Mouse (Mus musculus) urinary bladder, postnatal 14 days (tissue): Measurements from ENCODE around the gene Teddm1a.
A peak's percentile ranks its signal among the peaks of the same experiment; 100 is the strongest.

Source experiments
- DNase-seq: peaks from one replicate; pipeline ENCODE4 v3.0.0; 2021; ENCODE audit warnings: low spot score

The Teddm1a gene

DNA sequence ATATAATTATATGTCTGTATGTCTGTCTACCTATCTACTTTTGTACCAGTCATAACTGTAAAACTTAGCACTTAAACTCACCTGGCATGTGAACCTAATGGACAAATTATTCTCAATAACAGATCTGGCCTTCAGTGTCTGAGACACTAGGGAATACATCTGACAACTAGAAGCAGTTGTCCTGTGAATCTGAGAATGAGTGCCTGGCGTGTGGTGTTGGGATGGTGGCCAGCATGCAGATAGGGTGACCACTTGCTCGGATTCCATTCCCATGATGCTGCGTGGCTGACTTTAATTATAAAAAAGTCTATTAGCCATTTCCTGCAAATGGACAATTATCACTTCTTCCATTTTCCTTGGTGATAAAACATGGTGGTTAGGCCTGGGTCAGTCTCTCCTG, 14.3 kb downstream of the Teddm1a start:
- DNase-seq = no peak

- DNase-seq = no peak
These were observed 16.7 kb downstream of the Teddm1a start for GRCm38 (mm10) chr1:153908208-153908607.

DNA sequence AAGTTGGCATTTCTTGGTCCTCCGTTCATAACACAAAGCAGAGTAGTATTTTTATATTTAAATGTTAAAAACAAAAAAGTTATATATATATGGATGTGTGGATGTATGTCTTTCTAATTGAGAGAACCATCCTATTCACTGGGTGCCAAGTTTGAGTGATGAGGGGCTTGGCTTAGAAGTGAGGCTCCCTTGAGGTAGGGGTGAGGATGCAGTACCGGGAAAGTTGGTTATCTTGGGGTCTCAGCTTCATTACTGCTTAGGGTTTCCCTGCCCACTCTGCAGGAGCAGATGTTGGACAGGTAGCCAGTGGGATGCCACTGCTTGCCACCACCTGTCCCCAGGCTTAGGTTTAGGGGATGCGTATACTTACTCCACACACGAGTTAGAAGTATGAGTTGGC, 17.2 kb downstream of the Teddm1a start:
- DNase-seq = no peak

DNA sequence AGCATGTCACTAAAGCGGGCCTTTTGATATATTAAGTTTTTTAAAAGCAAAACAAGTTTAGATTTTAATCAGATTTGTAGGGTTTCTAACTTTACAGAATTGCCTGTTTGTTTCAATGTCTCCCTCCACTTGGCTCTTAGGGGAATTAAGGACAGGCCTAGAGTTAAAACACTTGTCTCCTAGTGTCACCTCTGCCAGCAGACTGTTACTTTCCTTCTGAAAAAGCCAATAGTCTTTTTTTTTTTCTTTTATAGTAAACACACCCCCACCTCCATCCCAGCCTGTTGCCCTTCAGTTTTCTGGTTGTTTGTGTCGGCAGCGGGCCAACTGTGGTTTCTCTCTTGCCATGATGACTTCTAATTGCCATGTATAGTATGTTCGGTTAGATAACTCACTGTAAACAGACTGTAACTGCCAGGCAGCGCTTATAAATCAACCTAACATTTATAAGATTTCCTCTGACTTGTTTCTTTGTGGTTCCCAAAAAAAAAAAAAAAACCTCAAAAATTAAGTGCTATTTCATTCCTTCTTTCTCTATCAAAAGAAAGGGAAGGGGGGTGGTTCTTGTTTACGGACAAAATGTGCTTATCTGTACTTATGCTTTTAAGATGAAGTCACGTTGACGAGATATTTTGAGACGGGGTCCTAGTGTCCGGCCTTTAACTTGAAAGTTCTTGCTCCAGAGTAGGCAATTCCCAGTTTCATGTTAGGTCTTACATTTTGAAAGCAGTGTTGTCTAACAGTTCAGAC, 17.8 kb downstream of the Teddm1a start:
- DNase-seq = peak; percentile 66

GRCm38 (mm10) chr1:153909963-153910291, 18.4 kb downstream of the Teddm1a start:
- no peak for DNase-seq

- DNase-seq = no peak
These were observed 18.9 kb downstream of the Teddm1a start for GRCm38 (mm10) chr1:153910423-153910822.

DNA sequence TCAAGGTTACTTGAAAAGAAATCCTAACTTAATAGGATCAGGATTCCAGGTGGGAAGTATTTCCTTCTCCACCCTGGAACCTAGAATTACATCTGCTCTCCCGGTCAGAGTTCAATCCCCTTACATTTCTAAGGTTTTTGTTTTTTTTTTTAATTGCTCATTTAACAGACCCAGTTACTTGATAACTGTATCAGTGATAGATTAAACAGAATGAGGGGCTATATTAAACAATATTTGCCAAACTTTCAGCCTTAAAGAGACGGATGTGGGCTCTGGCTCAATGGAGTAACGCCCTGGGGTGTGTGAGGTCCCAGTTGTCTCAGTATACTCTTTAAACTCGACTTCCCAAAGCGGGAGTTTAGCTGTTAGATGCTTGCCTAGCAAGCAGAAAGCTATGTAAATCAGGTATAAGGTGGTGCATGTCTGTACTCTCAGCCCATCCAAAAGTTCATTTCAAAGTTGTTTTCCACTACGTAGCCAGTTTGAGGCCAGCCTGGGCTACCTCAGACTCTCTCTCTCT, 19.8 kb downstream of the Teddm1a start:
- DNase-seq = no peak

- DNase-seq = no peak
These were observed 22.3 kb downstream of the Teddm1a start for GRCm38 (mm10) chr1:153913869-153914268.

DNA sequence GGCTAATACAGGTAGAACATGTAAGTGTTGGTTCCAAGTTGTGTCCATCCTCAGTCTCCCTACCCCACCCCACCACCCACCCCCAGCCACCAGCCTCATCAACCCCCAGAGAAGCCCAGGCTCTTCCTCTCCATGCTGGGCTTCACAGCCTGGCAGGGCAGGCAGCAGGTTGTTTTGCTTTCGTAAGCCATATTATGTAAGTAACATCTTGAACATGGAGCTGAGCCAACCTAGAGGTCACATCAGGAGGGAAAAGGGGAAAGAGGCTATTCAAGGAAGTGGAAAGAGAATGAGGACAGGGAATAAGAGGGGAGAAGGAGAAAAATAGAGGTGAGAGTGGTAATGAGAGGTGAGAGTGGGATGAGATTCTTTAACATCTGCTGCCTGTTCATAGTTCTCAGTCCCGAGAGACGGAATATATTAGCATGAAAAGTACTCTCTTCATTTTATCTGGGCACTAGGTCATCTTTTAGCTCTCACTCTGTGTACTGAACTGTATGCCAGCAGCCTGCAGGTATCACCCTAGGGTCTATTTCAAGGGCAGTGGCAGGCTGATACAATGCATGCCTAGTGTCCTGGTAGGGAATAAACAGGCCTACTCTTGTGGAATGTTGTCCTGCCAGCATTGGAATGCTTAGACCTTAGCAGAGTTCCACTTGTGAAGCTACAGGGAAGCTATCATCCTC, 27.1 kb downstream of the Teddm1a start:
- DNase-seq = no peak

DNA sequence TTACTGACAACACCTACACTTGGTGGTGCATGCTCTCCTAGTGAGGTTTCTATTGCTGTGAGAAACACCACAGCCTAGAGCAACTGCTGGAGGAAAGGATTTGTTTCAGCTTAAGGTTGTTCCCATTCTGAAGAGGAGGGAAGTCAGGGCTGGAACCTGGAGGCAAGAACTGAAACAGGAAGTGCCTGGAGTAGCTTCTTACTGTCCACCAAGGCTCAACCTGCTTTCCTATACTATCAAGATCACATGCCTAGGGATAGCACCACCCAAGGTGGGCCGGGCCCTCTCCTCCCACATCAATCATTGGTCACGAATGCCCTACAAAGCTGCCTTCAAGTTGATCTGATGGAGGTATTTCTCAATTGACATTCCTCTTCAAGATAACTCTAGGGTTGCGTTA, 30.1 kb downstream of the Teddm1a start:
- DNase-seq = no peak

- no peak for DNase-seq
These were observed 31.1 kb downstream of the Teddm1a start for GRCm38 (mm10) chr1:153922571-153923021.

- peak; percentile 46 for DNase-seq
These were observed 33.1 kb downstream of the Teddm1a start for GRCm38 (mm10) chr1:153924395-153925385.

DNA sequence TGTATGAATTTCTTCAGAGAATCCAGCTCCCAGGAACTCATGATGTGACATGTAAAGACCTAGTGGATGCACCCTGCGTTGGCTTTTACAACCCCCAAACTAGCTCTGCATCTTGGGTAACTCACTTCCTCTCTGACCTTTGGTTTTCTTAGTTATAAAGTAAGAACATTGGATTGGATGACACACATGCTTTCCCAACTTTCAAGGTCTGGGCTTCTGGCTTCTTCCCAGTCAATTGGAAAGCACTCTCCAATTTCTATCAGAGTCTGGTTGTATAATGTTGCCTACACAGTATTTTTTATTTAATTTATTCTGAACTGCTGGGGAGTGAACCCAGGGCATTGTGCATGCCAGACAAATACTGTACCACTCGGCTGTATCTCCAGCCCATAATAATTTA, 38.9 kb downstream of the Teddm1a start:
- DNase-seq = no peak

DNA sequence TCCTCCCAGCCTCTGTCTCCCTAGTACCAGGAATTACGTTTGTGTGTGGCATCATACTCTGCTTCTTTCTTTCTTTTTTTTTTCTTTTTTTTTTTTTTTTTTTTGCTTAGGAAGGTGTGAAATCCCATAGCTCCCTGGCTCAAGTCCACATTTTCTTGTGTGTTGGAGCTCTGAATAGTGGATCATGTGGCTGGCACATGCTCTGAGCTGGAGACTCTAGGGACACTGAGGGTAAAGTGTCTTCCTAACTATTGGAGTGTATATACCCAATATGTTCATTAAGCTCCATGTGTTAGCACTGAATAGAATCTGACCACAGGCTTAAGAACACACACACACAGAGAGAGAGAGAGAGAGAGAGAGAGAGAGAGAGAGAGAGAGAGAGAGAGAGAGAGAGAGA, 42.2 kb downstream of the Teddm1a start:
- no peak for DNase-seq

- DNase-seq = no peak
These were observed 44.4 kb downstream of the Teddm1a start for GRCm38 (mm10) chr1:153935844-153936380.

DNA sequence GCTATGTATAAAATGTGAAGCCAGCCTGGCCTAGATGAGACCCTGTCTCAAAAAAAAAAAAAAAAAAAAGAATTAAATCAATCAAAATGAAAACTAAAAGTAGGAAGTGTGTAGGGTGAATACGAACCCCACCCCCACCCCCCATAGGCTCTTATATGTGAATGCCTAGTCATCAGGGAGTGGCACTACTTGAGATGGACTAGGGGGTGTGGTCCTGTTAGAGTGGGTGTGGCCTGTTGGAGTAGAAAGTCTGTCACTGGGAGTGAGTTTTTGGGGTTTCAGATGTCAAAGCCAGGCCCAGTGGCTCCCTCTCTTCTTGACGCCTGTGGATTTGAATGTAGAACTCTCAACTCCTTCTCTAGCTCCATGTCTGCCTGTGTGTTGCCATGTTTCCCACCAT, 45.5 kb downstream of the Teddm1a start:
- no peak for DNase-seq

DNA sequence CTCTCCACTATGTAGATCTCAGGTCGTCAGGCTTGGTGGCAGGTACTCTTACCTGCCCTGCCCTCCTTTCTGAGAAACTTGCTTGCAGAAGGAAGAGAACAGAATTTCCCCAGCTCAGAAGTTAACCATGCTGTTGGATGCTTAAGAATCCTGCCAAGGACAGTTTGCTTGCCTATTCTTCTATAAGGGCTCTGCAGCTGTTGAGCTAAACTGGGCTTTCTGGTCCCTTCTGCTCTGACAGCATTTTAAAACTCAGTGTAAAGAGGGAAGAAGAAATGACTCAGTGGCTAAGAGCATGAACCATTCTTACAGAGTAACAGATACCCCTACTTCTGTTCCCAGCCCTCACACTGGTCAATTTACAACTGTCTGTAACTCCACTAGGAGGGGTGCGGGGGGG, 49.4 kb downstream of the Teddm1a start:
- no peak for DNase-seq
